Mouse (Mus musculus): ENCODE data around the gene Fam189a2. TPM values are rescaled to one million over a fixed set of nuclear protein-coding genes. Genes with fewer than 3 reads are reported as not detected.
A peak's percentile ranks its signal among the peaks of the same experiment; 100 is the strongest.

The Fam189a2 gene
- polyA plus RNA-seq, 1 experiment from 2014 or later: 2.9 TPM

DNA sequence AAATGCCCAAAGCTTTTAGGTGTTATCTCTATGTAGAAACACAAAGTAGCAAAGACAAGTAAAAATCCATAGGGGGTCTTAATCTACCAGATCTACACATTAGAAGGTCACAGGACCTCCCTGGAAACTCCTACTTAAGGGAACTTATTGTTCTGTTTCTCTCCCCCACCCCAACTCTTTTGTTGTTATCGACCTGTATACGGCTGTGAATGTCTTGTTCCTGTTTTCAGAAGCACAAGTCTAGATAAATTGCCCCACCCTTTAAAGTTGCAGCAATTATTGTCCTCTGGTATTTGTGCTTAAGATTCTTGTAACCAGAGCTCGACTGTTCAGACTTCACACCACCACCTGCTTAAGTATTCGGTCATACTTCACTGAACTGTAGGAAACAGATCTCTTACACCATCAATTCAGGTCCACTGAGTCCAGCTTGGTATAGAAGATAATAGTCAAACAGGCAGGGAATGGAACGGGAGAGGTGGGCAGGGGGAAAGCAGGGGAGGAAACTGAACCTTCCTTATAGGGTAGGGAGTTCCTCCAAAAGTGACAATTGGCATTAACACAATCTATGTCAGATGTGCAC is 1.9 kb upstream of the Fam189a2 start:
- H3K27ac ChIP-seq (ENCODE audit: low read depth, low read length): no peak overlapping the region
- peaks cover 3% of the 10 kb centered on the region; the same call in 1 of the 2 replicates for H3K4me1 ChIP-seq (replicated peaks; ENCODE audit: control insufficient read depth, insufficient read depth, low read length)
- TF ChIP-seq CTCF (IDR thresholded peaks at IDR 0.05; ENCODE audit: low read depth): no peak
- H3K36me3 ChIP-seq (ENCODE audit: control insufficient read depth, insufficient read depth): no peaks in the 10 kb centered on the region
- no peaks in the 10 kb centered on the region for H3K9me3 ChIP-seq (ENCODE audit: control insufficient read depth)
- 49% methylated on average over 5 of the region's 5 CpGs for WGBS
- H3K4me2 ChIP-seq (replicated peaks; ENCODE audit: low read depth): no peak overlapping the region
- no peak overlapping the region for H3K9ac ChIP-seq (ENCODE audit: low read depth, low read length)
- H3K27me3 ChIP-seq (replicated peaks; ENCODE audit: control insufficient read depth, insufficient read depth, low read length): peaks cover 14% of the 10 kb centered on the region; the same call in 1 of the 2 replicates
- no peak for ATAC-seq
- no peak overlapping the region for H3K4me3 ChIP-seq (ENCODE audit: low read depth, low read length)

DNA sequence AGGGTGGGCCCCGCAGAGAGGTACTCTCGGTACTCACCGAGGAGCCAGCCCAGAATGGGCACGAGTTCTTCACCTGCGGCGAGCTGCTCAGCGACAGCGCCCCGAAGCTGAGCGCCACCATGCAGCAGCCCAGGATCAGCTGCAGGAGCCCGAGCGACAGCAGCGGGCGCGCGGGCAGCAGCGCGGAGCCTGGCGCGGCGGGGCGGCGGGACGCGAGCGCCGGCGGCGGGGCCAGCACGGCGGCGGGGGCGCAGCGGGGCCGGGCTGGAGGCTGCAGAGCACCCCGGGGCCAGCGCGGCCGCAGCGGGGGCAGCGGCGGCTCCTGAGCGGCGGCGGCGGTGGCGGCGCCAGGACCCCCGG is 328 bp downstream of the Fam189a2 start:
- ATAC-seq: peak; percentile 67
- Histone ChIP-seq H3K4me2 (replicated peaks; ENCODE audit: low read depth) (peak overlapping the region; percentile 99), H3K27me3 (replicated peaks; ENCODE audit: control insufficient read depth, insufficient read depth, low read length) (peaks cover 14% of the 10 kb centered on the region; the same call in 1 of the 2 replicates), H3K36me3 (ENCODE audit: control insufficient read depth, insufficient read depth) (no peaks in the 10 kb centered on the region), H3K9me3 (ENCODE audit: control insufficient read depth) (no peaks in the 10 kb centered on the region), H3K4me1 (replicated peaks; ENCODE audit: control insufficient read depth, insufficient read depth, low read length) (peaks cover 3% of the 10 kb centered on the region; the same call in 1 of the 2 replicates), H3K27ac (ENCODE audit: low read depth, low read length) (no peak overlapping the region; the same call in 1 of the 2 replicates), H3K4me3 (ENCODE audit: low read depth, low read length) (peak overlapping the region; percentile 63), H3K9ac (ENCODE audit: low read depth, low read length) (peak overlapping the region; percentile 60)
- WGBS: under 1% methylated on average over 41 of the region's 49 CpGs
- TF ChIP-seq CTCF (IDR thresholded peaks at IDR 0.05; ENCODE audit: low read depth): peak; percentile 27; the same call in 1 of the 2 replicates

- 15% methylated on average over 20 of the region's 20 CpGs for WGBS
- TF ChIP-seq CTCF (IDR thresholded peaks at IDR 0.05; ENCODE audit: low read depth): no peak
- ATAC-seq: no peak
These were observed 956 bp downstream of the Fam189a2 start for GRCm38 (mm10) chr19:24029616-24030510.

DNA sequence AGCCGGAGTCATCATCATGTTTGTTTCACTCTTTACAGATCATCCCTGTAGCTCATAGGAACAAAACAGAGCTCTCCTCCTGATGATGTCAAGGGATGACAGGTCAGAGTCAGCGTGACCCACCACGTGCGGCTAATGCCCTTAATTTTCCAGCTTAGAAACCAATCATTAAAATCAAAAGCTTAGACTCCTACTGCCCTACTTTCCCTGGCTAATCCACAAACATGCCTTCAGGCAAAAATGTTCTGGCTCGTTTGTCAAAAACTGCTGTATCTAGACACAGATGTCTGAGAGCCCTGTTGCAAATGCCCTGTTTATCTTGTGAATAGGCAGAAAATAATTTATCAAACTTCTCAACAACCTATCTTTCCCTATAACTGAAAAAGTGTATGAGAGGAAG is 4.9 kb downstream of the Fam189a2 start:
- Histone ChIP-seq H3K4me3 (ENCODE audit: low read depth, low read length) (no peak overlapping the region), H3K9me3 (ENCODE audit: control insufficient read depth) (no peaks in the 10 kb centered on the region), H3K4me1 (replicated peaks; ENCODE audit: control insufficient read depth, insufficient read depth, low read length) (peaks cover 5% of the 10 kb centered on the region; the same call in 1 of the 2 replicates), H3K4me2 (replicated peaks; ENCODE audit: low read depth) (no peak overlapping the region), H3K27me3 (replicated peaks; ENCODE audit: control insufficient read depth, insufficient read depth, low read length) (peaks cover 5% of the 10 kb centered on the region; the same call in 1 of the 2 replicates), H3K27ac (ENCODE audit: low read depth, low read length) (no peak overlapping the region), H3K9ac (ENCODE audit: low read depth, low read length) (no peak overlapping the region), H3K36me3 (ENCODE audit: control insufficient read depth, insufficient read depth) (no peaks in the 10 kb centered on the region)
- TF ChIP-seq CTCF (IDR thresholded peaks at IDR 0.05; ENCODE audit: low read depth): no peak
- no peak for ATAC-seq
- 90% methylated on average over 5 of the region's 5 CpGs for WGBS

More at GRCm38 (mm10) chr19:24029616-24030510, 956 bp downstream of the Fam189a2 start:
- Histone ChIP-seq H3K36me3 (ENCODE audit: control insufficient read depth, insufficient read depth) (no peaks in the 10 kb centered on the region), H3K27me3 (replicated peaks; ENCODE audit: control insufficient read depth, insufficient read depth, low read length) (peaks cover 14% of the 10 kb centered on the region; the same call in 1 of the 2 replicates), H3K4me2 (replicated peaks; ENCODE audit: low read depth) (peak overlapping the region; percentile 99), H3K27ac (ENCODE audit: low read depth, low read length) (no peak overlapping the region), H3K9ac (ENCODE audit: low read depth, low read length) (peak overlapping the region; percentile 60), H3K4me3 (ENCODE audit: low read depth, low read length) (peak overlapping the region; percentile 63), H3K9me3 (ENCODE audit: control insufficient read depth) (no peaks in the 10 kb centered on the region), H3K4me1 (replicated peaks; ENCODE audit: control insufficient read depth, insufficient read depth, low read length) (peaks cover 3% of the 10 kb centered on the region; the same call in 1 of the 2 replicates)

- Histone ChIP-seq H3K4me1 (replicated peaks; ENCODE audit: control insufficient read depth, insufficient read depth, low read length) (peaks cover 4% of the 10 kb centered on the region; the same call in 1 of the 2 replicates), H3K27ac (ENCODE audit: low read depth, low read length) (no peak overlapping the region), H3K9me3 (ENCODE audit: control insufficient read depth) (no peaks in the 10 kb centered on the region), H3K27me3 (replicated peaks; ENCODE audit: control insufficient read depth, insufficient read depth, low read length) (0 out of 2 replicates have a peak, but pooled peaks cover 3% of the 10 kb centered on the region), H3K9ac (ENCODE audit: low read depth, low read length) (no peak overlapping the region), H3K36me3 (ENCODE audit: control insufficient read depth, insufficient read depth) (no peaks in the 10 kb centered on the region), H3K4me2 (replicated peaks; ENCODE audit: low read depth) (no peak overlapping the region), H3K4me3 (ENCODE audit: low read depth, low read length) (no peak overlapping the region)
- 93% methylated on average over 1 of the region's 1 CpGs for WGBS
- TF ChIP-seq CTCF (IDR thresholded peaks at IDR 0.05; ENCODE audit: low read depth): no peak
- ATAC-seq: no peak
These were observed 6.2 kb downstream of the Fam189a2 start for GRCm38 (mm10) chr19:24024667-24025066.

- H3K9me3 ChIP-seq (ENCODE audit: control insufficient read depth): no peaks in the 10 kb centered on the region
- H3K9ac ChIP-seq (ENCODE audit: low read depth, low read length): no peak overlapping the region
- no peak overlapping the region for H3K4me2 ChIP-seq (replicated peaks; ENCODE audit: low read depth)
- H3K27ac ChIP-seq (ENCODE audit: low read depth, low read length): no peak overlapping the region
- no peak for TF ChIP-seq CTCF (IDR thresholded peaks at IDR 0.05; ENCODE audit: low read depth)
- 0 out of 2 replicates have a peak, but pooled peaks cover 2% of the 10 kb centered on the region for H3K4me1 ChIP-seq (replicated peaks; ENCODE audit: control insufficient read depth, insufficient read depth, low read length)
- H3K36me3 ChIP-seq (ENCODE audit: control insufficient read depth, insufficient read depth): no peaks in the 10 kb centered on the region
- H3K27me3 ChIP-seq (replicated peaks; ENCODE audit: control insufficient read depth, insufficient read depth, low read length): no peaks in the 10 kb centered on the region
- no peak for ATAC-seq
- 66% methylated on average over 9 of the region's 9 CpGs for WGBS
- H3K4me3 ChIP-seq (ENCODE audit: low read depth, low read length): no peak overlapping the region
These were observed 6.7 kb downstream of the Fam189a2 start for GRCm38 (mm10) chr19:24024131-24024530.

Data from intestine, postnatal 0 days (tissue).